Mouse (Mus musculus) testis, postnatal 14 days (tissue): ENCODE measurements around the gene Wbp11.

Experiments used
- DNase-seq: peaks from one replicate; pipeline ENCODE4 v3.0.0; 2021; ENCODE audit warnings: low spot score

Wbp11 gene

GRCm38 (mm10) chr6:136827881-136828561, at the start of gene Wbp11:
TSS of gene Wbp11 (minus strand) at chr6:136828233.
- DNase-seq, result peak; percentile 97

GRCm38 (mm10) chr6:136875670-136876069, 47.6 kb upstream of the Wbp11 start, which contains the start of gene Mgp:
TSS of gene Mgp (minus strand) at chr6:136875823.
- peak; percentile 46 for DNase-seq

DNA sequence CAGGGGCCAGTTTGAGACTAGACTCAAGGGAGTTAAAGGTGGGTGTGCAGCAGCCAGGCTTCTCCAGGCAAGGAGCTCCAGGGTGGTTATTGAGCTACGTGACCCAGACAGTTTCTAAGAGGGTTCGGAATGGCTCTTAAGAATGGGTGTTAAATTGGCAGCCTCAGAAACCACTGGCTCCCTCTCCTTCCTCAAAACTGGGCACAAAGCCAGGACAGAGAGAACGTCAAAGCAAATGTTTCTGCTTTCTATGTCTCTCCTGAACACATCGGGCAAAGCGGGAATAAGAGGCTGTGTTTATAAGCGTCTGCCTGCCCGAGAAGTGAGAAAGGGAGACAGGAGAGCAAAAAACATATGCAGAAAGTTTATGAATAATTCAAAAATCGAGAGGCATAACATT, 46.6 kb upstream of the Wbp11 start:
- no peak for DNase-seq

DNA sequence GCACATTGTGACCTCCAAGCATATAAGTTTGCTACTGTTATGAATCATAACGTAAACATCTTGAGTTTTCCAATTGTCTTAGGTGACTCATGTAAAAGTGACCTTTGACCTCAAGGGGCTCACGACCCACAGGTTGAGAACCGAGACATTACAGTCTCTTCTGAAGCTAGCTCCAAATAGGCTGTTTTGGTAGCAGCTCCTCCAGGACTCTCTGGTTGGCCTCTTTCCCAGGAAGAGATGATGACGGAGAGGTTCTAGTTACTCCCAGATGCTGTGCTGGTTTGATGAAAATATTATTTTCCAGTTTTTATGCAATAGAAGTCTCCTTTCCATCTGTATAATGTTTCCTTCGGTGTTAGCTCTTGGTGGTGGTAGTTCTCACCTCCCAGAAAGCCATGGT, 40.9 kb upstream of the Wbp11 start:
- no peak for DNase-seq

DNA sequence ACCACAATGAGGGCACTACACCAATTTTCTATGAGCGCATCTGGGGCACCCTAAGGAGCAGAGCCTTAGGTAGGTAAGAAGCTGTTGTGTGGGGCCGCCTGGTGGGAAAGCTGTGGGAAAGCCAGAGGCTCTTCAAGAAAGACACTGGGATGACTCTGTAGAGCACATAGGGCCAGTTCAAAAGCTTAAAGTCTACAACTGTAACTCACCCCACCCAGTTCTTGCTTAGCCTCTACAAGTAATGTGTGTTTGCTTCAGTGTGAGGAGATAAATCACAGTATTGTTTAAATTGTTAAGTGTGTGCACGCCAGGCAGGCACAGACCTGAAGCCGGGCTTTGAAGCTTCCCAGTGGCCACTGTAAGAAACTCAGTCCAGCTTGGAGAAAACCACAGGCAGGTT, 38.1 kb upstream of the Wbp11 start:
- DNase-seq, result no peak

- no peak for DNase-seq
Observed at GRCm38 (mm10) chr6:136865360-136865759, 37.3 kb upstream of the Wbp11 start.

DNA sequence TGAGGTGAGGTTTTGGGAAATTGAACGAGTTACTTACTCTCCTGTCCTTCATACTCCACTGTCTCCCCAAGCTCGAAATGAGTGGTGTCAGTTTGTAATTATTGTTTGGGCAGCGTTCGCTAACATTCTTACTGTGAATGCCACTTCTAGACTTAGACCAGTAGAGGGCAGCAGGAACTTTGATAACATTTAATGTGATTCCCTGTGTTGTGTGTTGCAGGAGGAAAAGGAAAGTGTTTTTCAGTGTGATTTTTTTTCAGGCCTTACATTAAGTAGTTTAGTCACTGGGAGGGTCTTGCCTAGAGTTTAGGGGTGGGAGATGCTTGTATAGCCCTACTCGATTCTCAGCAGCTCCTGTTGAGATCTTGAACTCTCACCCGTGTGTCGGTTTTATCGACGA, 33.0 kb upstream of the Wbp11 start:
- no peak for DNase-seq

DNA sequence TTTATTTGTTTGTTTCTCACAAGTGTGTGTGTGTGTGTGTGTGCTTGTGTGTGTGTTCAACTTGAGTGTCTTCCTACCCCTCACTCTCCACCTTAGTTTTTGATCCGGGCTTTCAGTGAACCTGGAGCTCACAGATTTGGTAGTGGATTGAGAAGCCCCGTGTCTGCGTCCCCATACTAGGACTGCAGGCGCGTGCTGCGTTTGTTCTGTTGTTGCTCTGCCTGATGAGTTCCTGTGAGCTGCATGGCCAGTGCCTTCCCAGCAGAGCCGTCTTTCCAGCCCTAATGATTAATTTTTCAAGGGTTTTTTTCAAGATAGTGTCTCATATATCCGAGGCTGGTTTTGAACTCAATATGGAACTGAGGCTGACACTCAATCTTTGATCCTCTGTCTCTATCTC, 30.4 kb upstream of the Wbp11 start:
- no peak for DNase-seq

DNA sequence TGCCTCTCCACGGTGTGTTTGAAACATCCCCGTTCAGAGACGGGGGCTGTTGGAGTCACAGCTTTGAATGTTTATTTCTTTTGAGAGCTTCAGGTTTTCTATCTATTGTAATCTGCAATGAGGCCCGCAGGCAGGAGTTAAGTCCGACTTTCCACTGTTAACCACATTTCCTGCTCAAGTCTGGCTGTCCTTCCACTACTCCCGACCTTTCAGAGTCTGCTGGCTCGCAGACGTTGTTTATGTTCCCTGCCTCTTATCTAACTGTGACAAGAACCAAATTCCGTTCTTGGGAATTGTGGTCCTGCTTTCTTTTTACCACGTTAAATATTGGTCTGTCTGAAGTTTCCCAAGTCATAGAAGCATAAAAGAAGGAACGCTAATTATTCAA, 29.8 kb upstream of the Wbp11 start:
- no peak for DNase-seq

DNA sequence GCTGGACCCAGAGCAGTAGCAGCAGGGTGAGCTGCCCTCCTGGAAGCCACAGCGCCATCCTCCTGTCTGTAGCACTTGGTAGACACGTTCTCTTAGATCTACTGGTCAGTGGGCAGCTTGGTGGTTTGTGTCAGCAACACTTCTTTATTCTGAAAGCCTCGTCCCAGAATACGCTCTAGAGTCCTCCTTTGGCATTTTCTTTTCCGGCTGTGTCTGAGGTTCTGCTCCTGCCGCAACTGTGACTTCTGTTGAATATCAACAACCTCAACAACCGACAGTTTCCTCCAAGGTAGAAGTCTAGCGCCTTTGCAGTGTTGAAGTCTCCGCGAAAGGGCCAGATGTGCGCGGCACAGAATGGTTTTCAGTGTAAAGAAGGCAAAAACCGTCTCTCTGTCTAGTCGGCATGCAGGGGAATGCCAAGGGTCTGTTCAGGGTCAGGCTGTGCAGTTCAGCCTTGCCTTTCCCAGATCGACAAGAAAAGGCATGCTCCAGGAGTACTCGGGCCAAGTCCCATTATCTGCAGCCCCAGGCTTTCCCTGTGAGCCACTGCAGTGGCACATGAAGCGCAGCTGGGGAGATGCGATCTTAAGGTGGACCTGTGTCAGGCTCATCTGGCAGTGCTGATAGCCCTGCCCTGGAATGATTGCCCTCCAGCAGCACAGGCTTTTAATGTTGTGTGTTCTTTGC, 29.3 kb upstream of the Wbp11 start, which contains the start of gene Art4:
Gene Art4 (minus strand): TSS at position 548 of the 687 bp plus-strand sequence.
- peak; percentile 27 for DNase-seq

DNA sequence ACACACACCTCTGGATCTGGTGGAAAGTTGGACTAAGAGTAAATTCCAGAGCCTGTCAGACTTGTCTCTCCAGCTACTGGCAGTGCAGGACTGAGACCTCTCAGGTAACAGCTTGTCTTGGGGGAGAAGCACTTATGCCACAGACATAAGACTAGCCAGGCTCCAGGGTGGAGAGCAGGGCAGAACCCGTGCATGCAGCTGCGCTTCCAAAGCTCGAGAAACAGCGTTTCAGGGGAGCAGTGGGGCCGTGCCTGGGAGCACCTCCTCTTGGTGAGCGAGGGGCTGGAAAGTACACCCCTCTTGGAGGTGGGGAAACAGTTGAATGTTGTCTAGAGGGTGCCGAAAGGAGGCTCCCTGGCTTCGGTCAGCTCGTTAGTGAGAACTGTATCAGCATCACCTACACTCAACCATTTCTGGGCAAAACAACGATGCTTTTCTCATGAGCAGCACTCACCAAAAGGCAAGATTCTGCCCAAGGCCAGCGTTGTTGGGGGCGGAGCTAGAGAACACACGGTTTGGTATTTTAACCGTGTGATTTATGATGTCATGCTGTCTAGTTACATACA, 28.1 kb upstream of the Wbp11 start:
- DNase-seq, result no peak

GRCm38 (mm10) chr6:136855183-136855582, 27.1 kb upstream of the Wbp11 start:
- no peak for DNase-seq

DNA sequence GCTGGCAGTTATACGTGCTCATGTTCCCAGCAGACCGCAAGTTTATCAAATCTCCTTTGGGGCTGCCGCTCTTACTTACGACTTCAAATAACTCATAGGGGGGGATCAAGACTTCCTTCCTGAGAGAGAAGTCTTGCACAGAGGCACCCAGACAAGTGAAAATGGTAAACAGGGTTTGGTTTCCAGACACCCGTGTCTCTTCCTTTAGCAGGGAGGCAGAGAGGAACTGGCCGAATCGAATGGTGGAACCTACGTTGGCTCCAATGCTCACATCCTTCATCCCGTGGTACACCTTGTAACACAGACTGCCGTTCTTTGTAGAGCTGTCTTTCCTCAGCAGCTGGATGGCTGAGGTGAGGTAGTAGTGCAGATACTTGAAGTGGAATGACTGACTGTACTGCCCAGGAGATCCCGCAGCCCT, 26.3 kb upstream of the Wbp11 start:
- no peak for DNase-seq

- DNase-seq, result no peak
Observed at GRCm38 (mm10) chr6:136852762-136853161, 24.7 kb upstream of the Wbp11 start.

DNA sequence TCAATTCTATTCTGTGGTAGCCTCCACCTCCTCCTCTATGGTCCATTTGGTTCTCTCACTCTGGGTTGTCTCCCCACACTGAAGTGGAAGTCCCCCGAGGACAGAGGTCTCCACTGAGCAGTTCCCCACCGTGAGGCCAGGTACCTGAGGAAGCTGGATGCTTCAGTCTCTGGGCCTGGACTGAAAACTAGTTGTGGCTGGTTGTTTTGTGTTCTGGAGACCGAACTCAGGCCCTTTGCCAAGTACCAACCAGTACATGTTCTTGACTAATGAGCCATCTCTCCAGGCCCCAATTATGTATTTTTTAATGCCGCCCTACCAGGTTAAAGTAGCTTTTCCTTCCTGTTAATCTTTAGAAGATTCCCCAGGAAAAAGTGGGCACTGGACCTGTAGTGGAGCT, 24.3 kb upstream of the Wbp11 start:
- no peak for DNase-seq

DNA sequence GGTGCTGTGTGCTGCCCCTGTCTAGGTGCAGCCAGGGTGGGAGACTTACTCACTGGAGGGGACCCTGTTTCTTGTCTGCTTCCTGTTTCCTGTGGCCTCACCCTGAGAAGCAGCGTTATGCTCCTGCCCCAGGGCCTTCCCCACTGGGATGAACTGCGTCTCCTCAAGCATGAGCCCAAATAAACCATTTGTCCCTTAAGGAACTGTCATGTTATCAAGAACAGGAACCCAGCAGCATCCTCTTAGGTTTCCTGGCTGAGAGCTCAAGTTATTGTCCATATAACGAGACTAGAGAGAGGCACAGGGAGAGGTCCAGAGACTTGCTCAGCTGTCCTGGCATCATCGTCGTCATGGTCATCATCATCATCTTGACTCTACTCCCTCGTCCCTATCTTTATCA, 22.2 kb upstream of the Wbp11 start:
- DNase-seq, result no peak

- DNase-seq, result no peak
Observed at GRCm38 (mm10) chr6:136848971-136849370, 20.9 kb upstream of the Wbp11 start.

DNA sequence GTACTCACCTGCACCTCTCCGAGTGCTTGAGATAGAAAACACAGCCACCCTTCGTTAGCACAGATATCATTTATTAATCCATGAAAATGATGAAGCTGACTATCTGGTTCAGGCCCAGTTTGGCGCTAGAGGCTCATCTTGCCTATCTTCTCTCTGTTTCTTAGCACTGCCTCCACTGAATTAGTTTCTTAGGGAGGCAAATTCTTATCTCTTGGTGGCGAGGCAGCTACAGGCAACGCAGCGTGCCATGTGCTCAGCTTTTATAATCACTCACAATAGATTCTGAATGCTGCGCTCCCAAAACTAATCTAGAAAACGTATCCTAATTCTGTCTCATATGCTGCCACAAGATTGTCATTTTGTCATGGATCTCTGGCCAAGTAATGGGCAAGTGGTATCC, 20.4 kb upstream of the Wbp11 start:
- DNase-seq, result no peak

- DNase-seq, result no peak
Observed at GRCm38 (mm10) chr6:136847790-136848189, 19.8 kb upstream of the Wbp11 start.

DNA sequence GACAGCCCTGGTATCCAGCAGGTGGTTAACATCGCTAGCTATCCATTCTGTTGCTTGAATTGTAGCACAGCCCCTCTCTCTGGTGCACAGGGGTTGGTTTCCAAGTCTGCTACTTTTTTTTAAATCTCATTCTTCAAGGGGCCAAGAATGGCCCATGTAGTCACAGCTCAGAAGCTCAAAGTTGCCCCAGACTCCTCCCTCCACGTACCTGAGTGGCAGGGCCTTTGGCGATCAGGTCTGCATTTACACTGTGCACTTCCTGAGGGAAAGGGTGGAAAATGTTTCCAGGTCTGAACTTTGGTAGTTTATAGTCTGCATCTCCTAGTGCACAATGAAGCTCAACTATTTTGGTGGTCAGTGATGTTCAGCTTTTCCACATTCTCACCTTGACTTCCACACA, 19.2 kb upstream of the Wbp11 start:
- no peak for DNase-seq

GRCm38 (mm10) chr6:136845706-136846480, 17.9 kb upstream of the Wbp11 start:
- DNase-seq, result peak; percentile 58

DNA sequence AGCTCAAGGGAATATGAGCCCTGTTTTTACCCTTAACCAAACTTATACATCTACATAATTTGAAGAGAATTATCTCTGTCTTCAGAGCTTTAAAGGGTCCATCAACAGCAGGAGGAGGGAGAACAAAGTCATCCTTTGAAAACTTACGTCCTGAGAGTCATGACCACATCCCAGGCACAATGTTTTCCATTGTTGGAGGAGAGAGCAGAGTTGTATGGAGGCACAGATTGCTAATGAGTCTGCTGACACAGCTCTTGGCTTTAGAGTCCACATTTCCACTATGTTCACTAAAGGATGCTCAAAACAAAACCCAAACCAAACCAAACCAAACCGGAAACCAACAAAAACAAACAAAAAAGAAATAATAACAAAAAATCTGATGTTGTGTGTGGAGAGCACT, 16.9 kb upstream of the Wbp11 start:
- no peak for DNase-seq

- no peak for DNase-seq
Observed at GRCm38 (mm10) chr6:136837323-136837722, 9.3 kb upstream of the Wbp11 start.
